Mouse (Mus musculus) C2C12 (cell line): ENCODE results near the gene Nek7.

Experiments used
- CEBPB ChIP-seq: IDR thresholded peaks from one replicate; pipeline ENCODE4 v1.6.1; 2011; ENCODE audit warnings: low read depth, mild to moderate bottlenecking, control low read depth, moderate library complexity
- CTCF ChIP-seq: IDR thresholded peaks from one replicate; pipeline ENCODE4 v1.5.1; 2011; ENCODE audit not compliant: control insufficient read depth, insufficient read depth, insufficient read length
- FOSL1 ChIP-seq: IDR thresholded peaks from one replicate; pipeline ENCODE4 v1.8.0; 2011; ENCODE audit warnings: mild to moderate bottlenecking, low read length; ENCODE audit not compliant: poor library complexity, insufficient read depth, severe bottlenecking
- MAX ChIP-seq: IDR thresholded peaks from one replicate; pipeline ENCODE4 v1.6.1; 2011; ENCODE audit warnings: mild to moderate bottlenecking, control low read depth
- MYOD1 ChIP-seq: IDR thresholded peaks from one replicate; pipeline ENCODE4 v1.6.1; 2011; ENCODE audit warnings: low read depth; ENCODE audit not compliant: control insufficient read depth, insufficient read length
- MYOG ChIP-seq: IDR thresholded peaks from one replicate; pipeline ENCODE4 v1.6.1; 2011; ENCODE audit not compliant: control insufficient read depth, insufficient read length; ENCODE audit errors: extremely low read depth
- USF1 ChIP-seq: IDR thresholded peaks from one replicate; pipeline ENCODE4 v1.6.1; 2011; ENCODE audit warnings: low read depth, mild to moderate bottlenecking, control low read depth, moderate library complexity

- no peak for TF ChIP-seq CTCF
- TF ChIP-seq MYOG: no peak
- no peak for TF ChIP-seq MYOD1
- TF ChIP-seq USF1: no peak
- no peak for TF ChIP-seq FOSL1
- TF ChIP-seq MAX: no peak
- TF ChIP-seq CEBPB: no peak
These were observed 139.2 kb downstream of the Nek7 start for GRCm38 (mm10) chr1:138480694-138481093.
